Mouse (Mus musculus): ENCODE results near the gene Trmt1. TPM values are rescaled to one million over a fixed set of nuclear protein-coding genes. Genes with fewer than 3 reads are reported as not detected.

The Trmt1 gene
- polyA plus RNA-seq, 1 experiment from 2014 or later: 43.4 TPM

GRCm38 (mm10) chr8:84734680-84735079, 48.6 kb downstream of the Trmt1 start:
- no peak overlapping the region for H3K4me3 ChIP-seq (ENCODE audit: low read depth, low read length)
- TF ChIP-seq EP300 (IDR thresholded peaks at IDR 0.05) (no peak), CTCF (IDR thresholded peaks at IDR 0.05) (no peak)
- H3K27me3 ChIP-seq (replicated peaks; ENCODE audit: insufficient read depth, low read length): no peaks in the 10 kb centered on the region
- H3K36me3 ChIP-seq (ENCODE audit: insufficient read depth, low read length): no peaks in the 10 kb centered on the region
- no peak overlapping the region for H3K9ac ChIP-seq (replicated peaks; ENCODE audit: low read depth)
- H3K4me1 ChIP-seq (ENCODE audit: insufficient read depth, low read depth, low read length): peaks cover 47% of the 10 kb centered on the region
- H3K27ac ChIP-seq (ENCODE audit: low read length): no peak overlapping the region
- no peak overlapping the region for H3K4me2 ChIP-seq (replicated peaks; ENCODE audit: low read depth, low read length)
- ATAC-seq (no peak), DNase-seq (ENCODE audit: low spot score) (no peak)
- no peaks in the 10 kb centered on the region for H3K9me3 ChIP-seq (ENCODE audit: low read length)
- WGBS: 80% methylated on average over 2 of the region's 2 CpGs

DNA sequence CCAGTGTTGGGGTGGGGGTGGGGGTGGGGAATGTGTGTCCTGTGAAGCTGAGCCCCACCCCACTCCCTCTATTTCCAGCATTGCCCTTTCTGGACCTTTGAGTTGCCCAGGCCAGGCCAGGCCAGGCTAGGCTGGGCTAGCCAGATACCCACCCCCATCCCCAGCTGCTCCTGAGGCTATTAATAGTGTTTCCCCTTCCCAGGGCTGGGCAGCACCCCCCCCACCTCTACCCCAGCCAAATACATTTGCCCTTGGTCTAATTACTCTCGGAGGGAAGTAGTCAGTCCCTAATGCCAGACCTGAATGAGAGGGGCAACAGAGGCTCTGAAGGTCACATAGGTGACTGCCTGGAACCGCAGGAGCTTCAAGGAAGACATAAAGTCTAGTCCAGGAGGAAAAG, 49.5 kb downstream of the Trmt1 start:
- Histone ChIP-seq H3K27ac (ENCODE audit: low read length) (no peak overlapping the region), H3K36me3 (ENCODE audit: insufficient read depth, low read length) (no peaks in the 10 kb centered on the region), H3K4me1 (ENCODE audit: insufficient read depth, low read depth, low read length) (peaks cover 46% of the 10 kb centered on the region), H3K9ac (replicated peaks; ENCODE audit: low read depth) (no peak overlapping the region), H3K4me3 (ENCODE audit: low read depth, low read length) (no peak overlapping the region), H3K4me2 (replicated peaks; ENCODE audit: low read depth, low read length) (no peak overlapping the region), H3K9me3 (ENCODE audit: low read length) (no peaks in the 10 kb centered on the region), H3K27me3 (replicated peaks; ENCODE audit: insufficient read depth, low read length) (no peaks in the 10 kb centered on the region)
- no peak for DNase-seq (ENCODE audit: low spot score)
- no peak for ATAC-seq
- WGBS: 67% methylated on average over 2 of the region's 2 CpGs
- TF ChIP-seq CTCF (IDR thresholded peaks at IDR 0.05) (no peak), EP300 (IDR thresholded peaks at IDR 0.05) (no peak)

GRCm38 (mm10) chr8:84736521-84736920, 50.4 kb downstream of the Trmt1 start:
- no peak for ATAC-seq
- DNase-seq (ENCODE audit: low spot score): no peak
- no peak overlapping the region for H3K4me2 ChIP-seq (replicated peaks; ENCODE audit: low read depth, low read length)
- H3K36me3 ChIP-seq (ENCODE audit: insufficient read depth, low read length): no peaks in the 10 kb centered on the region
- no peak overlapping the region for H3K4me3 ChIP-seq (ENCODE audit: low read depth, low read length)
- H3K9me3 ChIP-seq (ENCODE audit: low read length): no peaks in the 10 kb centered on the region
- no peak overlapping the region for H3K27ac ChIP-seq (ENCODE audit: low read length)
- 92% methylated on average over 4 of the region's 4 CpGs for WGBS
- peaks cover 37% of the 10 kb centered on the region for H3K4me1 ChIP-seq (ENCODE audit: insufficient read depth, low read depth, low read length)
- no peak overlapping the region for H3K9ac ChIP-seq (replicated peaks; ENCODE audit: low read depth)
- no peak for TF ChIP-seq EP300 (IDR thresholded peaks at IDR 0.05)
- no peaks in the 10 kb centered on the region for H3K27me3 ChIP-seq (replicated peaks; ENCODE audit: insufficient read depth, low read length)

GRCm38 (mm10) chr8:84737608-84738007, 51.5 kb downstream of the Trmt1 start:
- H3K4me2 ChIP-seq (replicated peaks; ENCODE audit: low read depth, low read length): 0 out of 2 replicates have a peak overlapping the region, but pooled peaks have one; percentile 3
- no peaks in the 10 kb centered on the region for H3K9me3 ChIP-seq (ENCODE audit: low read length)
- peaks cover 37% of the 10 kb centered on the region for H3K4me1 ChIP-seq (ENCODE audit: insufficient read depth, low read depth, low read length)
- H3K36me3 ChIP-seq (ENCODE audit: insufficient read depth, low read length): no peaks in the 10 kb centered on the region
- WGBS: 8% methylated on average over 16 of the region's 16 CpGs
- H3K27me3 ChIP-seq (replicated peaks; ENCODE audit: insufficient read depth, low read length): no peaks in the 10 kb centered on the region
- no peak overlapping the region for H3K4me3 ChIP-seq (ENCODE audit: low read depth, low read length)
- no peak overlapping the region for H3K27ac ChIP-seq (ENCODE audit: low read length)
- H3K9ac ChIP-seq (replicated peaks; ENCODE audit: low read depth): 0 out of 2 replicates have a peak overlapping the region, but pooled peaks have one; percentile 2
- DNase-seq (ENCODE audit: low spot score) (peak; percentile 90), ATAC-seq (peak; percentile 70)
- TF ChIP-seq CTCF (IDR thresholded peaks at IDR 0.05) (peak; percentile 100), EP300 (IDR thresholded peaks at IDR 0.05) (no peak)

DNA sequence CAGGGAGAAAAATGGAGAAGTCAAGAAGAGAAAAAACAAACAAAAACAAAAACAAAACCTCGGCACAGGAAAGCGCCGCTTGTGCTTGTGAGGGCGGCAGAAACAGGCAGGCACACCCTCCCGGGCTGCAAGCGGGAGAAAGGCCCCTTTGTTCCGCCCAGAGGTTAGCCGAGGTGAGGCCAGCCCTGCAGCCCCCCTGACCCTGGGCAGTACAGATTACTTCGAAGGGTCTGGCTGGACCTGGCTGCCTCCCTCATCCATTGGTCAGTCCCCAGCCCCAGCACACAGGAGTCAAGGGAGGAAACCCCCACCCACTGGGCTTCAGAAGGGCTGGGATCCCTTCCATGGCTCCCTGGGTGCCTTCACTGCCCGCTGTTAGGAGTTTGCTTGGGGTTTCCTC, 52.2 kb downstream of the Trmt1 start:
- peaks cover 37% of the 10 kb centered on the region for H3K4me1 ChIP-seq (ENCODE audit: insufficient read depth, low read depth, low read length)
- H3K9me3 ChIP-seq (ENCODE audit: low read length): no peaks in the 10 kb centered on the region
- WGBS: 34% methylated on average over 10 of the region's 10 CpGs
- H3K4me3 ChIP-seq (ENCODE audit: low read depth, low read length): no peak overlapping the region
- H3K4me2 ChIP-seq (replicated peaks; ENCODE audit: low read depth, low read length): no peak overlapping the region
- no peaks in the 10 kb centered on the region for H3K27me3 ChIP-seq (replicated peaks; ENCODE audit: insufficient read depth, low read length)
- no peak for TF ChIP-seq CTCF (IDR thresholded peaks at IDR 0.05)
- no peak for TF ChIP-seq EP300 (IDR thresholded peaks at IDR 0.05)
- no peak overlapping the region for H3K27ac ChIP-seq (ENCODE audit: low read length)
- no peaks in the 10 kb centered on the region for H3K36me3 ChIP-seq (ENCODE audit: insufficient read depth, low read length)
- H3K9ac ChIP-seq (replicated peaks; ENCODE audit: low read depth): no peak overlapping the region
- DNase-seq (ENCODE audit: low spot score): no peak
- no peak for ATAC-seq

DNA sequence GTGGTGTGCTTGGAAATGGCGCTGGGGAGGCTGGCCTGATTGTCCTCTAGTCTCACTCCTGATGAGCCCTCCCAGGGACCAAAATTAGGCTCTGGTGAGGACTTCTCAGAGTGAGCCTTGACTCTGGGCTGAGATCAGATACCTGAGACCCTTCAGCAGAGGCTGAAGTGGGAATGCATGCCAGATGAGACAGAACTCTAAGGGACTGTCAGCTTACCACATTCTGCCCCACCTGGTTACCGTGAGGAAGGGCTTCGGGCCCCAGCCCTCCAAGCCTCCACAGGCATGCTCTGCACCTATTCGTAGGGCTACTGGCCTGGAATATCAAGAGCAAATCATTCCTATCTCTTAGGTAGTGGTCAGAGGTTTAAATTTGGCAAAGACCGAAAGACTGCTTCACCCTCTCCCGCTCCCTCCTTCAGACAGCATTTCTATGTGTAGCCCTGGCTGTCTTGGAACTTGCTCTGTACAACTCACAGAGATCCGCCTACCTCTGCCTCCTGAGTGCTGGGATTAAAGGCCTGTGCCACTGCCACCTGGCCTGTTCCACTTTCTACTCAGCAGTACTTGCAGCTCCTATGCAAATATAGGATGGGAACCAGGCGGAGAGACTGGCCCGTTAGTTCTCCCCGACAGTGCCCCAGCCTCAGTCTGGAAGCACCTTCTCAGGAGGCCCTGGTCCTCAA, 52.8 kb downstream of the Trmt1 start:
- H3K4me1 ChIP-seq (ENCODE audit: insufficient read depth, low read depth, low read length): peaks cover 38% of the 10 kb centered on the region
- no peak for DNase-seq (ENCODE audit: low spot score)
- no peaks in the 10 kb centered on the region for H3K27me3 ChIP-seq (replicated peaks; ENCODE audit: insufficient read depth, low read length)
- TF ChIP-seq EP300 (IDR thresholded peaks at IDR 0.05): no peak
- no peak for TF ChIP-seq CTCF (IDR thresholded peaks at IDR 0.05)
- H3K4me2 ChIP-seq (replicated peaks; ENCODE audit: low read depth, low read length): no peak overlapping the region
- 69% methylated on average over 10 of the region's 10 CpGs for WGBS
- no peaks in the 10 kb centered on the region for H3K36me3 ChIP-seq (ENCODE audit: insufficient read depth, low read length)
- H3K4me3 ChIP-seq (ENCODE audit: low read depth, low read length): no peak overlapping the region
- no peak for ATAC-seq
- no peak overlapping the region for H3K9ac ChIP-seq (replicated peaks; ENCODE audit: low read depth)
- no peaks in the 10 kb centered on the region for H3K9me3 ChIP-seq (ENCODE audit: low read length)
- H3K27ac ChIP-seq (ENCODE audit: low read length): no peak overlapping the region

All from lung, postnatal 0 days (tissue).